Mouse (Mus musculus) macrophage (primary cell): ENCODE data around the gene Ulk4. TPM values are rescaled to one million over a fixed set of nuclear protein-coding genes. Genes with fewer than 3 reads are reported as not detected.

ENCODE experiments used
- polyA plus RNA-seq: library from polyadenylated mRNA; stranded (reverse); fragments of 250-400 nt; gene quantifications from 3 replicates; pipeline ENCODE4 v1.2.4, GENCODE M21; 2018; ENCODE audit warnings: inconsistent platforms

Ulk4 gene
- polyA plus RNA-seq, 1 experiment from 2014 or later, result 2.2 TPM

Other genes starting within 250 kb of the Ulk4 start
- 30.9 to 32.9 TPM (median 32.9 TPM) in 3 replicates for gene Trak1, start 20.3 kb upstream of the Ulk4 start, polyA plus RNA-seq
- 2.6 TPM in 1 of 3 replicates, not detected in the others for gene Cck, start 218.5 kb upstream of the Ulk4 start, polyA plus RNA-seq